Mouse (Mus musculus) stomach, embryonic 15.5 days (tissue): ENCODE results near the gene Slc22a22. TPM values are rescaled to one million over a fixed set of nuclear protein-coding genes. Genes with fewer than 3 reads are reported as not detected.
"Not testable (repeated sequence)": the region's sequence is repeated elsewhere in the genome, so short reads cannot be mapped to it uniquely, and the experiment has no call there.

Experiments used
- ATAC-seq: fragments of 200-750 bp; cut with Nextera tagmentation; 2 replicates; pipeline ENCODE4 v1.8.0; 2017; ENCODE audit warnings: low read depth, moderate number of reproducible peaks, moderate TSS enrichment; ENCODE audit not compliant: insufficient read depth, low FRiP score
- H3K27ac ChIP-seq: fragments of 300-500 bp; sonication (generic); 2 replicates; pipeline ENCODE4 v1.5.1; 2015; ENCODE audit warnings: mild to moderate bottlenecking, inconsistent platforms
- H3K27me3 ChIP-seq: fragments of 300-500 bp; sonication (generic); replicated peaks from 2 replicates; pipeline ENCODE4 v1.6.1; 2015; ENCODE audit warnings: inconsistent platforms
- H3K36me3 ChIP-seq: fragments of 300-500 bp; sonication (generic); 2 replicates; pipeline ENCODE4 v1.6.1; 2015; ENCODE audit warnings: inconsistent platforms
- H3K4me1 ChIP-seq: fragments of 300-500 bp; sonication (generic); 2 replicates; pipeline ENCODE4 v1.6.1; 2015; ENCODE audit warnings: inconsistent platforms
- H3K4me2 ChIP-seq: fragments of 300-500 bp; sonication (generic); 2 replicates; pipeline ENCODE4 v1.6.1; 2015; ENCODE audit warnings: mild to moderate bottlenecking, inconsistent platforms
- H3K4me3 ChIP-seq: fragments of 300-500 bp; sonication (generic); replicated peaks from 2 replicates; pipeline ENCODE4 v1.5.1; 2015; ENCODE audit warnings: inconsistent platforms
- H3K9ac ChIP-seq: fragments of 300-500 bp; sonication (generic); 2 replicates; pipeline ENCODE4 v1.6.1; 2015; ENCODE audit warnings: inconsistent platforms
- H3K9me3 ChIP-seq: fragments of 300-500 bp; sonication (generic); 2 replicates; pipeline ENCODE4 v1.6.1; 2016; ENCODE audit warnings: inconsistent platforms
- WGBS: fragments of 180-500 bp; shearing (Covaris S2); methylation state at CpG from one replicate; pipeline ENCODE4 v1.1.7; 2015; 5-methylcytosine and 5-hydroxymethylcytosine counted together
- polyA plus RNA-seq: library from polyadenylated mRNA; unstranded; fragments of >200 nt; fragmentation: Nextera tagmentation; extraction: Ambion mirVana; gene quantifications from 2 replicates; pipeline ENCODE4 v1.2.1, GENCODE M21; 2015

Slc22a22 gene
- polyA plus RNA-seq, 1 experiment from 2014 or later = not detected

DNA sequence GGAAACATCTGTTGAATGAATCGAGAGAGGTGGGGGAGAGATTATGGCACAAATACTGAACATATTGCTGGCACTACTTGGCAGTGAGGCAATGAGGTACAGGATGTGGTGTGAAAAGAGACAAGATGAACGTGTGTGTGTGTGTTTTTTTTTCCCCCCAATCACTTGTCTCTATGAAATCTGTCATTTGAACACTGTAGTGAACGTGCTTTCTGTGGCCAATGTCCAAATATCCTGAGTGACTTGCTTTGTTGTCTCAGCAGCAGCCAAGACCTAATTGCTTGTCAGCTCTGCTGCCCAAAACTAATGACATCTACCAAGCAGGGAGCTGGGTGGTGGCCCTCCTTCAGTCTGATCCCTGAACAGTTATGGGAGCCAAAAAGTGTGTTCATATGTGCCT is 136.9 kb downstream of the Slc22a22 start:
- Histone ChIP-seq H3K36me3 (no peaks in the 10 kb centered on the region), H3K9ac (no peak overlapping the region), H3K9me3 (no peaks in the 10 kb centered on the region), H3K4me1 (no peaks in the 10 kb centered on the region), H3K27me3 (no peaks in the 10 kb centered on the region), H3K27ac (no peak overlapping the region), H3K4me2 (no peak overlapping the region), H3K4me3 (no peak overlapping the region)
- WGBS = 37% methylated on average over 3 of the region's 3 CpGs
- ATAC-seq = no peak

DNA sequence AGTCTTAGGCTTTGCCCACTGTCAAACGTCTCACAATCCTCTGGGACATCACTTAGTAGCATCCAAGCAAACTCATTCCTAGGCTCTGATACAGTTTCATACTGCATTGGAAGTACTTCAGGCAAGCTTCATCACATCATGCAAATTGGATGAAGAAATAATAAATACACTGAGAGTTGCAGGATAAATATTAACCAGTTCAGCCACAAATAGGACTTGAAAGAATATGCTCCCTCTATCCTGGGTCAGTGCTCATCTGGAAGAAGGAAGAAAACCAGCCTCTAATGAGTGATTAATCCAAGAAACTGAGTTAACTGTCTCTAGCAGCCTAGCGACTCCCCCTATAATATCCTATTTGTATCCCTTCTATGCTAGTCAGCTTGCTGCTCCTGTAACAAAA is 146.1 kb downstream of the Slc22a22 start:
- no peak overlapping the region for H3K9ac ChIP-seq
- H3K4me1 ChIP-seq = no peaks in the 10 kb centered on the region
- no peak overlapping the region for H3K4me3 ChIP-seq
- H3K27me3 ChIP-seq = no peaks in the 10 kb centered on the region
- H3K27ac ChIP-seq = no peak overlapping the region
- no peak for ATAC-seq
- H3K4me2 ChIP-seq = no peak overlapping the region
- no peaks in the 10 kb centered on the region for H3K36me3 ChIP-seq
- H3K9me3 ChIP-seq = no peaks in the 10 kb centered on the region
- 80% methylated on average over 2 of the region's 2 CpGs for WGBS

DNA sequence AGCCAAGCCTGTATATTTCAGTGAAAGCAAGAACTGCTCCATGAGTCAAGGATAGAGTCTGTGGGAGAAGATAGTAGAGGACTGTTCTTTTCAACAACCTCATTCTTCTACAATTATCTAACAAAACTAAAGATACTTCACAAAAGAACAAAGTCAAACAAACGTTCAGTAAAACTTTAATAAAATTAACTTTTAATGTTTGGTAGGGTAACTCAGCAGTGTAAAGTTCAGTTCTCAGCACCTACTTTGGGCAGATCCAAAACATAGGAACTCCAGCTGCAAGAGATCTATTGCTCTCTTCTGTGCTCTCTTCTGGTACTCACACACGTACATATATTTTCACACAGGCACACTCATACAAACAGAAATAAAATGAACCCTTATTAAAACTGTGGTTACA is 159.4 kb downstream of the Slc22a22 start:
- Histone ChIP-seq H3K4me2 (no peak overlapping the region), H3K9ac (no peak overlapping the region), H3K4me1 (no peaks in the 10 kb centered on the region), H3K4me3 (no peak overlapping the region), H3K36me3 (no peaks in the 10 kb centered on the region), H3K27me3 (no peaks in the 10 kb centered on the region), H3K9me3 (no peaks in the 10 kb centered on the region), H3K27ac (no peak overlapping the region)
- no peak for ATAC-seq
- 74% methylated on average over 2 of the region's 2 CpGs for WGBS

DNA sequence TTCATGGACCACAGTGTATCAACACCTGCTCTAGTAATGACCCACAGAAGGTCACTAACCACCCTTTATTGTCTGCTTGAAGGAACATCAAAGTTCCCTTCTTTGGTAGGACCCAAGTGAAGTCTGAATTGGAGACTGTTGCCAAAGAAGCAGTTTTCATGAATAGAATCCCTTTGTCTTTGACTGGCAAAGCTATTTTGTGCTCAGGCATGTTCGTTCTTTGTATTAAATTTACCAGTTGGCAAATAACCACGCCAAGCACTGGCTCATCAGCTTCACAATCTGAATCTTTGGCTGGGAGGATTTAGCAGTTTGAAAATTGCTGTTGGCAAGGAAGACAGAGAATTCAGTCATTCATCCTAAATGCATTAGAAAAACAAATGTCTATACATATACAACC is 160.9 kb downstream of the Slc22a22 start:
- 80% methylated on average over 2 of the region's 2 CpGs for WGBS
- Histone ChIP-seq H3K4me3 (no peak overlapping the region), H3K36me3 (no peaks in the 10 kb centered on the region)

DNA sequence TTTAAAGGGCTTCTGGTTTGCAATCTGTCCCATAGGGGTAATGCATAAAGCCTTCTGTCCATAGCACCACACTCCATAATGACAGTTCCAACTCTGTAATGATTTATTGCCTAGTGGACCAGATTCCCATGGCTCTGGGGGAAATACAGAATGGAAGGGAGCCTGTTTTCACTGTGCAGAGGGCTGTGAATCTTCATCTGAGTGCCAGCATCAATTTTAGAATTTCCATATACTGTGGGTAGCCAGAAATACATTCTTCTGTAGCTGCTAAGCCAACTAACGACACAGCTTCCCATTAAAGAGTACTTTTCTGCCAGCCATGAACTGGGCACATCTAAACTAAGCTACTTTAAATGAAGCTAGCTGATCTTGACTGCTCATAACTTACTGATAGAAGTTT is 174.7 kb downstream of the Slc22a22 start:
- no peaks in the 10 kb centered on the region for H3K4me1 ChIP-seq
- H3K36me3 ChIP-seq = no peaks in the 10 kb centered on the region
- 58% methylated on average over 1 of the region's 1 CpGs for WGBS
- ATAC-seq = no peak
- no peak overlapping the region for H3K4me3 ChIP-seq
- H3K4me2 ChIP-seq = no peak overlapping the region
- no peak overlapping the region for H3K27ac ChIP-seq
- H3K9ac ChIP-seq = no peak overlapping the region
- H3K27me3 ChIP-seq = no peaks in the 10 kb centered on the region
- no peaks in the 10 kb centered on the region for H3K9me3 ChIP-seq

More for the DNA sequence above, 160.9 kb downstream of the Slc22a22 start:
- Histone ChIP-seq H3K4me2 (no peak overlapping the region), H3K9me3 (no peaks in the 10 kb centered on the region), H3K4me1 (no peaks in the 10 kb centered on the region), H3K27ac (no peak overlapping the region), H3K27me3 (no peaks in the 10 kb centered on the region), H3K9ac (no peak overlapping the region)
- ATAC-seq = no peak

DNA sequence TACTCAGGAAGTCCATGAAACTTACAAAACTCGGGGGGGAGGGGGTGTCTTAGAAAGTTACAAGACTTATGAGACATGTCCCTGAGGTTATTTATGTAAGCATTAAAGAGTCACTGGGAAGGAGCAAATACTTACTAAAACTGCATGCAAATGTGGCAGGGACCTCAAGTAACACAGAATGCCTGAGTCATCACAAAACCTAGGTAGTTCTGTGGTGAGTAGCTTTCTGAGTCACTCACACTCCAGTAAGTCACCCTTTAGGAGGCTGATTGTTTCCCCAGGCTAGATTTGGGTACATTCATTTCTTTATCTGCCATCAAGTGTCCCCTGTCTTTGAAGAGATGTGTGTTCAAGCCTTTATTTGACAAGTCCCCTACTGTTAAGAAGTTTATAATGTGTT is 198.9 kb downstream of the Slc22a22 start:
- H3K9me3 ChIP-seq = no peaks in the 10 kb centered on the region

DNA sequence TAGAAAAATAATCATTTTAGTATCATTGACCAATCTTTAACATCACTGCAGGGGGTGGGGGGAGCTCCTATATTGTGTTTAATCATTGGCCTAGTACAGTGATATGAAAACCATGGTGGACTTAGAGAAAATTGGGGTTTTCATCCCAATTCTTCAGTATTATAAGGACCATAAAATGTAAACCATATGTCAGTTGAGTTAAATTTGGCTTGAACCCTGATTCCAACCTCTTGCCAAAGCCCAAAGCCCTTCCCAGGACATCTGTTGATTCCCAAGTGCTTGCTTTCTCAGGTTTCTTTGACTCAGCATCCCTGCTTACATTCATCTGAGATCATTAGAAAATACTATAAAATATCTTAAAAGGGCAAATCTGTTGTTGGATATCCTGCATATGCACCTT is 201.0 kb downstream of the Slc22a22 start:
- ATAC-seq = no peak
- H3K4me3 ChIP-seq = no peak overlapping the region
- no peak overlapping the region for H3K4me2 ChIP-seq
- H3K27ac ChIP-seq = no peak overlapping the region
- no peak overlapping the region for H3K9ac ChIP-seq
- no peaks in the 10 kb centered on the region for H3K4me1 ChIP-seq
- H3K9me3 ChIP-seq = no peaks in the 10 kb centered on the region
- no peaks in the 10 kb centered on the region for H3K36me3 ChIP-seq
- H3K27me3 ChIP-seq = no peaks in the 10 kb centered on the region

More for the DNA sequence above, 198.9 kb downstream of the Slc22a22 start:
- H3K9ac ChIP-seq = no peak overlapping the region
- H3K36me3 ChIP-seq = no peaks in the 10 kb centered on the region
- no peak overlapping the region for H3K27ac ChIP-seq
- H3K4me2 ChIP-seq = no peak overlapping the region
- H3K4me1 ChIP-seq = no peaks in the 10 kb centered on the region
- no peak for ATAC-seq
- 47% methylated on average over 1 of the region's 1 CpGs for WGBS
- H3K27me3 ChIP-seq = no peaks in the 10 kb centered on the region
- H3K4me3 ChIP-seq = no peak overlapping the region

DNA sequence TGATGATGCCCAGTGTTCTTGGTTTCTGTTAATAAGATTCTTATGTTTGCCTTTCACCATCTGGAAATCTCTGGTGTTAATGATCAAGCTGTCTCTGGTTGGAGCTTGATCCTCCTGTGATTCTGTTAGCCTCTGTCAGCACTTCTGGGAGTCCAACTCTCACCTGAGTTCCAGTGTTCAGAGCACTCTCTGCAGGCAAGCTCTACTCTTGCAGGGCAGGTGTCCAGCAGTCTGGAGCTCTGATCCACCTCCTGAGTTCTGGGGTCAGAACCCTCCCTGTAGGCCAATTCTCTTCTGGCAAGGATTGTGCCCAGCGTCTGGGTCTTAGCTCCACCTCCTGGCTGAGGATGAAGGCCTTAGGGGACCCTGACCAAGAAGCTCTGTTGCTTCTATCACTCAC is 237.4 kb downstream of the Slc22a22 start:
- not testable (repeated sequence) for H3K9me3 ChIP-seq, H3K9ac ChIP-seq, H3K4me2 ChIP-seq, ATAC-seq, H3K4me1 ChIP-seq, H3K27me3 ChIP-seq, H3K4me3 ChIP-seq, H3K27ac ChIP-seq, H3K36me3 ChIP-seq
- whole genome bisulfite sequencing = 90% methylated on average over 1 of the region's 1 CpGs

DNA sequence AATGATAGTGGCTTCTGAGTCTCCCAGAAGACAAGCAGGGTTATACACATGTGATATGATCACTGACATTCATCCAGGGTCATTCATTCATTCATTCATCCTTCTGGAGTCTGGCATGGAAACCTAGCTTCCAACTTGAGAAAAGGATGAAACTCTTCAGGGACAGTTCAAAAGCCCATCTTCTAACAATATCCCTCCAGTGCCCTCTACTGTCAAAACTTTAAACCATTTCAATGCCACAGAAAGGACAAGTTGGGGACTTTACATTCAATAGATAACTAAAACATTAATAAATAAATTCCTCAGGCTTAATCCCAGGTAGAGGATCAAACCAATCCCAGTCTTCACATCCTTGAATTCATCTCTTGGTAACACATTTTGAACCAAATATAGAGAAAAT is 247.0 kb downstream of the Slc22a22 start:
- Histone ChIP-seq H3K9ac (no peak overlapping the region), H3K4me2 (no peak overlapping the region), H3K4me1 (no peaks in the 10 kb centered on the region), H3K27me3 (no peaks in the 10 kb centered on the region), H3K9me3 (no peaks in the 10 kb centered on the region), H3K27ac (no peak overlapping the region), H3K36me3 (no peaks in the 10 kb centered on the region), H3K4me3 (no peak overlapping the region)
- ATAC-seq = no peak

DNA sequence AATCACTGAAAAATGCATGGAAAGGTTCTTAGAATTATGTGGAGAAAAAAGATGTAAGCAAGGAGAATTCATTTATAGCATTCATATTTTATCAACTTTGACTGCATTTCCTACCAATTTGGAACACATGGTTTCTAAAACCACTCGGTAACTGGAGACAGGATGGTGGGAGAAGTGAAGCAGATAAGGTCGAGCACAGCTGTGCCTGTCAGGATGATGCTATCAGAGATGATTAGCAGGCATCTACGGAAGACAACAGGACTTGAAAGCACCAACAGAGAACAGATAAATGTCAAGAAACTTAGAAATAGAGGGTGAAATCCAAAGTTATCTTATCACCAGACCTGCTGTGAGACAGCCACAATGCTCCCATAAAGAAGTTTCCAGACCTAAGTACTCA is 272.1 kb downstream of the Slc22a22 start:
- H3K4me3 ChIP-seq = no peak overlapping the region
- no peaks in the 10 kb centered on the region for H3K4me1 ChIP-seq
- 42% methylated on average over 3 of the region's 3 CpGs for WGBS
- ATAC-seq = no peak
- H3K4me2 ChIP-seq = no peak overlapping the region
- no peak overlapping the region for H3K27ac ChIP-seq
- H3K27me3 ChIP-seq = no peaks in the 10 kb centered on the region
- H3K36me3 ChIP-seq = no peaks in the 10 kb centered on the region
- no peaks in the 10 kb centered on the region for H3K9me3 ChIP-seq
- no peak overlapping the region for H3K9ac ChIP-seq

DNA sequence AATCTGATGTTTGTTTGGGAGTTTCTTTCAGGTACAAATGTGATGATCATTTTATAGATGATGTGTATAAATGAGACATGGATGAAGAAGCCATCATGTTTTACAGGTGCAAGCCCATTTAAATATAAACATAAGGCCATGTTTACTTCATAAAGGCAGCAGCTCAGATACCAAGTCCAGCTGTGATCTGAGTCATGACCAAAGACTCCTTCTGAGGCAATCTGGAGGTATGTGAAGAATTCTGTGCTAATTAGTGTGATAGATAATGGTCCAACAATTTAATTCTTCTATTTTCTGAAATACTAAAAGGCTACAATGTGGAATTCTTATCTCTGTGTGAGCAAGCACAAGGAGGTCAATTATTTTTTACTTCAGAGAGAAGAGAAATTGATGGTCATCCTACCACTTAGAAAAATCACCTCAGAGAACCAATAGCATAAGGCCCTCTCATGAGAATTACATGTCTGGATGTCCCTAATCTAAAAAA is 272.9 kb downstream of the Slc22a22 start:
- H3K4me3 ChIP-seq = no peak overlapping the region
- no peaks in the 10 kb centered on the region for H3K27me3 ChIP-seq
- no peaks in the 10 kb centered on the region for H3K9me3 ChIP-seq
- no peaks in the 10 kb centered on the region for H3K4me1 ChIP-seq
- ATAC-seq = no peak
- no peak overlapping the region for H3K27ac ChIP-seq
- H3K4me2 ChIP-seq = no peak overlapping the region
- no peak overlapping the region for H3K9ac ChIP-seq
- no peaks in the 10 kb centered on the region for H3K36me3 ChIP-seq
